ENCODE assay signal across 8 mouse cellular contexts in the genomic region with DNA sequence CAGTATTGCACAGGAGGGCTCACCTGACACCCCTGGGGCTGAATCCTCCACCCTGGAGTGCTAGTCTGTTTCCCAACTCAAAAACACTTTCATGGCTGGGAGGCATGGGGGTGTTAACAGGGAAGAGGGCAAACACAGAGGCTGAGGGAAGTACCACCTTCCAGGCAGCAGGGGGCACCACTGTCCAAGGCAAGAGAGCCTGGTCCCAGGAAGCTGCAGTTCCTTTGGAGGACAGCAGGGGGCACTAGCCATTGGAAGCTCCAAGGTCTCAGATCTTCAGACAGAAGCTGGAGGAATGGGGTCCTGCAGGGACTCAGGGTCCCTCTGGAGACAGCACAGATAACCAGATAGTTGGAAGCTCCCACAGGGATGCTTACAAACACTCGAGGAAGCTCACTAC. TPM values are rescaled to one million over a fixed set of nuclear protein-coding genes. Genes with fewer than 3 reads are reported as not detected.
DNase-seq lines count a peak whose midpoint lies in the region; ATAC-seq lines count a peak whose summit lies in the region.

No protein-coding gene starts in this region.

- ATAC-seq in frontal cortex, adult (ENCODE audit: low TSS enrichment) = 0 out of 2 replicates have a peak, but pooled peaks have one; percentile 17
- ATAC-seq in hindbrain, embryonic 16.5 days = 0 out of 2 replicates have a peak, but pooled peaks have one; percentile 25
- ATAC-seq in megakaryocyte progenitor cell, adult 5-6 weeks (replicated peaks; ENCODE audit: poor library complexity) = peak; percentile 99

- H3K27ac ChIP-seq in hindbrain, embryonic 16.5 days (ENCODE audit: low read depth, low read length) = no peak overlapping the region

- 0% methylated on average over 1 of the region's 1 CpGs for WGBS in hindbrain, embryonic 16.5 days

- H3K4me2 ChIP-seq in hindbrain, embryonic 16.5 days (ENCODE audit: low read length) = no peak overlapping the region

- H3K4me3 ChIP-seq in hindbrain, embryonic 16.5 days (ENCODE audit: low read length) = no peak overlapping the region

- H3K36me3 ChIP-seq in hindbrain, embryonic 16.5 days (ENCODE audit: control insufficient read depth, insufficient read depth, low read length) = no peaks in the 10 kb centered on the region

- H3K4me1 ChIP-seq in hindbrain, embryonic 16.5 days (ENCODE audit: control insufficient read depth, insufficient read depth, low read depth, low read length) = no peaks in the 10 kb centered on the region

- H3K27me3 ChIP-seq in hindbrain, embryonic 16.5 days (replicated peaks; ENCODE audit: control insufficient read depth, insufficient read depth, low read length) = no peaks in the 10 kb centered on the region

- DNase-seq in T-cell, adult 2 months (ENCODE audit: low spot score) = peak; percentile 60
- peak; percentile 86 for DNase-seq in cerebellum, adult 8-10 months
- peak; percentile 81 for DNase-seq in left cerebral cortex, adult 11 months (ENCODE audit: low spot score)
- peak; percentile 89 to 93 for DNase-seq in right cerebral cortex, postnatal 10 days (ENCODE audit: low spot score in 2 of 2)
- DNase-seq in urinary bladder, postnatal 10 days (ENCODE audit: low spot score) = peak; percentile 83

- H3K9me3 ChIP-seq in hindbrain, embryonic 16.5 days (ENCODE audit: control insufficient read depth, low read length) = no peaks in the 10 kb centered on the region

- no peak overlapping the region for H3K9ac ChIP-seq in hindbrain, embryonic 16.5 days (ENCODE audit: low read depth, low read length)

RNA-seq across cellular contexts. Expression of a gene that starts 18.2 kb away (rescaled TPM):
- 0.86 and 1.8 TPM in 2 replicates for polyA plus RNA-seq in hindbrain, embryonic 16.5 days (2015; fragmentation: Nextera tagmentation; extraction: Ambion mirVana)
- not detected in 2 replicates for total RNA-seq in megakaryocyte progenitor cell, adult 5-6 weeks (2015)
- total RNA-seq in megakaryocyte progenitor cell, adult 5-6 weeks (2017) = not detected in 2 replicates

RNA-seq across cellular contexts. Expression of a gene that starts 29.6 kb away (rescaled TPM):
- not detected in 2 replicates for polyA plus RNA-seq in hindbrain, embryonic 16.5 days (2015; fragmentation: Nextera tagmentation; extraction: Ambion mirVana)
- total RNA-seq in megakaryocyte progenitor cell, adult 5-6 weeks (2015) = not detected in 2 replicates
- not detected in 2 replicates for total RNA-seq in megakaryocyte progenitor cell, adult 5-6 weeks (2017)

Comparison
In these comparisons a context has a peak if more than half of its experiments do, and no peak if none do; other contexts are left out.
1. ATAC-seq: peak in every context shown above with its lines; median percentile 99 in megakaryocyte progenitor cell, adult 5-6 weeks; 25 in hindbrain, embryonic 16.5 days; 17 in frontal cortex, adult.